Mouse (Mus musculus) kidney, postnatal 0 days (tissue): ENCODE measurements at regions not wholly inside any gene's neighbourhood (a gene's known extent, or its start where the extent isn't known, plus 50 kb on each side); places are given as distances from the start of the nearest gene placed in this dataset.
A peak's percentile ranks its signal among the peaks of the same experiment; 100 is the strongest.

Experiments
- ATAC-seq: fragments of 200-750 bp; cut with Nextera tagmentation; replicated peaks from 2 replicates; pipeline ENCODE4 v1.8.0; 2017; ENCODE audit warnings: low read depth, moderate number of reproducible peaks, moderate TSS enrichment, moderate library complexity; ENCODE audit not compliant: low FRiP score
- DNase-seq: peaks from one replicate; pipeline ENCODE4 v3.0.0-alpha.2; 2016; ENCODE audit warnings: low spot score
- H3K27ac ChIP-seq: fragments of 300-500 bp; sonication (generic); 2 replicates; pipeline ENCODE4 v1.5.1; 2014; ENCODE audit warnings: mild to moderate bottlenecking
- H3K27me3 ChIP-seq: fragments of 300-500 bp; sonication (generic); 2 replicates; pipeline ENCODE4 v1.6.1; 2014; ENCODE audit warnings: low read length, mixed read lengths; ENCODE audit not compliant: insufficient read depth
- H3K36me3 ChIP-seq: fragments of 300-500 bp; sonication (generic); 2 replicates; pipeline ENCODE4 v1.6.1; 2014; ENCODE audit warnings: low read length, mixed read lengths; ENCODE audit not compliant: insufficient read depth
- H3K4me1 ChIP-seq: fragments of 300-500 bp; sonication (generic); replicated peaks from 2 replicates; pipeline ENCODE4 v1.6.1; 2014; ENCODE audit warnings: antibody characterized with exemption, low read length, mixed read lengths; ENCODE audit not compliant: insufficient read depth
- H3K4me2 ChIP-seq: fragments of 300-500 bp; sonication (generic); 2 replicates; pipeline ENCODE4 v1.6.1; 2014; ENCODE audit warnings: mild to moderate bottlenecking, low read length, moderate library complexity, mixed read lengths
- H3K4me3 ChIP-seq: fragments of 300-500 bp; sonication (generic); replicated peaks from 2 replicates; pipeline ENCODE4 v1.5.1; 2014; ENCODE audit warnings: low read depth, low read length
- H3K9ac ChIP-seq: fragments of 300-500 bp; sonication (generic); 2 replicates; pipeline ENCODE4 v1.6.1; 2014; ENCODE audit warnings: low read depth, low read length
- H3K9me3 ChIP-seq: fragments of 300-500 bp; sonication (generic); replicated peaks from 2 replicates; pipeline ENCODE4 v1.6.1; 2016; ENCODE audit warnings: low read length, inconsistent platforms, mixed read lengths
- CTCF ChIP-seq: IDR thresholded peaks from 2 replicates; pipeline ENCODE4 v1.5.1; 2016; ENCODE audit warnings: antibody characterized with exemption, low read depth, mild to moderate bottlenecking, moderate library complexity
- WGBS: fragments of 180-500 bp; shearing (Covaris S2); extraction: QIAGEN DNeasy Blood & Tissue Kit; methylation state at CpG from one replicate; pipeline ENCODE4 v1.1.7; 2014; 5-methylcytosine and 5-hydroxymethylcytosine counted together

DNA sequence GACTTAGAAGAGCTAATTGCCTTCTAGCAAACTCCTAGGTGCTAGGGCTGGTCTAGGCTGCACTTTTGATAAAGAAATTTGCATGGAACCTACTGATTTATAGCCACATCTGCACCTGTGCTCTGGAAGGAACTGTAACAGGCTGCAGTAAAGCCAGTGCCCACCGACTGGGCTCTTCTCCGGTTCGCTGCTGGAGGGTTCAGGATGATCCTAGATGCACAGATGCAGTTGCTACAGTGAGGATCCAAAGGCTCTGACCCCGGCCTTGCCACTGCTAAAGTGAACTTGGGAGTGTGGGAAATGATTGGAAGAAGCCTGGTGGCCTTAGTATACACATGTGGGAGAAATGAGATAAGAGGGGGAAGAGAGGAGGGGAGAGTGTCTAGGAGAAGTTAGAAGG, 75.5 kb downstream of the Gas1 start:
- no peak for DNase-seq
- 42% methylated on average over 4 of the region's 4 CpGs for WGBS

DNA sequence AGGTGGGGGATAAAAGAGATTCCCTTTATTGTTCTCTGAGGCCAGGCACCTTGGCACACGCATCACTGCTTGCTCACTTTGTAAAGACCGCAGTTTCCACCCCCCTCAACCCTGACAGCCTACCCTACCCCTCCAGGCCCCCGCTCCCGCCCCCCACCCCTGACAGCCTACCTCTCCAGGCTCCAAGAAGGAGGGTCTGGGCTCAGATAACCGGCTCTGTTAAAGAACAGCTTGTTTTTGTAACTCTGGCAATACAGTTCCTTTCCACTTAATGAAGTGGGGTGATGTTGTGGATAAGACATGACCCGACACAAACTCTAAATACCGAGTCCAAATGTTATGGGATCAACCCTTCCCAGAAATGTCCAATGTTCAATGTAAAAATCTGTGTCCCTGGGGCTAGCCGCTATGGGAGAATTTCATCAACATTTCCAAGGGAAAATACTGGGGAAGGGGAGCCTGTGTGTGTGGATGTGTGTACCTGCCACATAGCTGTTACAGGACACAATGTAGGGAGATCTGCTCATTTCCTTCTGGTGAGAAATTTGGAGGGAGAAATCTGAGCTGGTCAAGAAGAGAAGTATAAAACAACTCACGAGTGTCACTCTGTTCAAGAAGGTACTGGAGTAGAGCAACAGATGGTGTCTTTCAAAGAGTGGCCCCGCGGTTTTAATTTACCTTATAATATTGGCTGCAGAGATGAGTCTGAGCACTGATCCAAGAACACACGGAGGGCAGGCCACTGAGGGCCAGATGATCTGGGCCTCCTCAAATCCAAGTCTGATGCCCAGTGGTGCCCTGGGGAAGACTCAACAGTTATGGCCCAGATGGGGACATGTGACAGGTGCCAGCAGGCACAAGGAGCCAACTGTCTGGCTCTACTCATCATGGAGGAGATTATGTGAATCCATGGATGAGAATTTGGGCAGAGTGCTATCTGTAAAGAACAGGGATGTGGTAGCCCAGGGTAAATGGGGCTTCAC, 76.7 kb downstream of the Gas1 start:
- Histone ChIP-seq H3K27ac (peak overlapping the region; percentile 62), H3K4me1 (peaks cover 7% of the 10 kb centered on the region), H3K9me3 (no peaks in the 10 kb centered on the region), H3K4me2 (peak overlapping the region; percentile 23), H3K9ac (no peak overlapping the region), H3K4me3 (no peak overlapping the region), H3K27me3 (no peaks in the 10 kb centered on the region), H3K36me3 (no peaks in the 10 kb centered on the region)
- TF ChIP-seq CTCF: no peak
- whole genome bisulfite sequencing: 21% methylated on average over 12 of the region's 12 CpGs
- peak; percentile 94 for DNase-seq
- peak; percentile 84 for ATAC-seq

More for the DNA sequence above, 75.5 kb downstream of the Gas1 start:
- ATAC-seq: no peak
- Histone ChIP-seq H3K9me3 (no peaks in the 10 kb centered on the region), H3K36me3 (no peaks in the 10 kb centered on the region), H3K4me1 (peaks cover 7% of the 10 kb centered on the region), H3K4me2 (no peak overlapping the region), H3K9ac (no peak overlapping the region), H3K27me3 (no peaks in the 10 kb centered on the region), H3K27ac (no peak overlapping the region), H3K4me3 (no peak overlapping the region)
- no peak for TF ChIP-seq CTCF

DNA sequence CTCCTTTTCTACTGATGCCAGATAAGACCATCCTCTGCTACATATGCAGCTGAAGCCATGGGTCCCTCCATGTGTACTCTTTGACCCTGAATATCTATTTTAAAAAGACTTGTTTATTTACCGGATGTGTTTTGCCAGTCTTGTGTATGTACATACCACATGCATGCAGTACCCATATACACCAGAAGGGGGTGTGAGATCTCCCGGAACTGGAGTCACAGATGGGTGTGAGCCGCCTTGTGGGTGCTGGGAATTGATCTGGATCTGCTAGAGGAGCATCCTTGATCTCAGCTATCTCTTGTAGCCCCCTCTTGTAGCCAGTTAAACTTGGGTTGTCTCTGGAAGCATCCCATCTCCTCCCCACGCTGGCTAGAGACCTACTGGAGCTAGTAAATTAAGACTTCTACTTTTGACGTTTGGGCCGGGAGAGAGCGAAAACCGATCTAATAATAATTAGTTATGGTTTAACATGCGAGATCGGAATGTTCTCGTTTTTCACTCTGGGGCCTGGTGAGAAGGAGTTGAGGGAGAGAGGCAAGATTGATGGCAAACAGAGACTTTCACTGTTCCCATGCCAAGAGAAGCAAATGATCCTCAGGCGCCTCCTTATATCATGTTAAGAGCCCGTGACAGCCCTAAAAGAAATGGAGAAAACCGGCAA, 77.6 kb downstream of the Gas1 start:
- H3K9ac ChIP-seq: no peak overlapping the region
- no peak overlapping the region for H3K4me3 ChIP-seq
- H3K27ac ChIP-seq: peak overlapping the region; percentile 62; the same call in 1 of the 2 replicates
- DNase-seq: peak; percentile 98
- H3K4me1 ChIP-seq: peaks cover 4% of the 10 kb centered on the region
- 25% methylated on average over 14 of the region's 14 CpGs for WGBS
- peak overlapping the region; percentile 23 for H3K4me2 ChIP-seq
- TF ChIP-seq CTCF: peak; percentile 69
- no peaks in the 10 kb centered on the region for H3K27me3 ChIP-seq
- no peaks in the 10 kb centered on the region for H3K36me3 ChIP-seq
- no peaks in the 10 kb centered on the region for H3K9me3 ChIP-seq
- ATAC-seq: peak; percentile 58; the same call in 1 of the 2 replicates

DNA sequence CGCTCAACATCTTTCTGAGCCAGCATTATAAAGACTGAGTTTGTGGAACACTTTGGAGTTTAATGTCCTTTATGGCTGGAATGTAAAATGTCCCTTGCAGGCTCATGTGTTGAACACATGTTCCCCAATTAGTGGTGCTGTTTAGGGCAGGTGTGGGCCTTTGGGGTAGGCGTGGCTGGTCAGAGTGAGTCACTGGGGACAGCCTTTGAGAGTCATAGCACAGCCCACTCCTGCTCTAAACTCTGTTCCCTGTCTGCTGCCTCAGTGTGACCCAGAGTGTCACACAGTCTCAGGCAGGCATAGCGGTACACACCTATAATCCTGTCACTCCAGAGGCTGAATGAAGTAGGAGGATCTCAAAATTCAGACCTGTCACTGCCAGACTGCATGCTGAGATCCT, 78.8 kb downstream of the Gas1 start:
- no peak overlapping the region for H3K27ac ChIP-seq
- ATAC-seq: no peak
- DNase-seq: no peak
- peaks cover 4% of the 10 kb centered on the region for H3K4me1 ChIP-seq
- H3K9ac ChIP-seq: no peak overlapping the region
- H3K9me3 ChIP-seq: no peaks in the 10 kb centered on the region
- no peaks in the 10 kb centered on the region for H3K36me3 ChIP-seq
- 86% methylated on average over 3 of the region's 3 CpGs for WGBS
- H3K4me3 ChIP-seq: no peak overlapping the region
- no peak overlapping the region for H3K4me2 ChIP-seq
- H3K27me3 ChIP-seq: no peaks in the 10 kb centered on the region
- TF ChIP-seq CTCF: no peak

DNA sequence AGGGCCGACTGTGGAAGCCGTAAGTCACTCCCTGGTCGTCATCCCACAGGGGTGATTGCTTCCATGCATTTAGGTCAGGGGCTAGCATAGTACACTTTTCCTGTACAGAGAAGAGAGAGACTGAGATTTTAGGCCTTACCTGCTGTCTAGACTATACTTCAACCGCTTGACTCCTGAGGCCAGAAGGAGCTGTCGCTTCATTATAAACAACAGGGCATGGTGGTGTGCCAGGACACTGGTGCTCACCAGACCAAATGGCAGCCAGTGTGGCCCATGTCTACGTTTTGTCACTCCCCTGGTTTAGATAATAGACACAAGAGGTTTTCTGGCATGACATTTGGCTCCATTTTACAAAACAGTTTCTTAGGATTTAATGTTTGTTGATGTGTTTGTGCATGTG, 79.4 kb downstream of the Gas1 start:
- 50% methylated on average over 6 of the region's 6 CpGs for WGBS
- no peak overlapping the region for H3K27ac ChIP-seq
- no peaks in the 10 kb centered on the region for H3K27me3 ChIP-seq
- no peak for DNase-seq
- no peaks in the 10 kb centered on the region for H3K36me3 ChIP-seq
- ATAC-seq: no peak
- no peak overlapping the region for H3K9ac ChIP-seq
- H3K4me2 ChIP-seq: no peak overlapping the region
- H3K4me1 ChIP-seq: peaks cover 4% of the 10 kb centered on the region
- TF ChIP-seq CTCF: no peak
- no peaks in the 10 kb centered on the region for H3K9me3 ChIP-seq
- H3K4me3 ChIP-seq: no peak overlapping the region

DNA sequence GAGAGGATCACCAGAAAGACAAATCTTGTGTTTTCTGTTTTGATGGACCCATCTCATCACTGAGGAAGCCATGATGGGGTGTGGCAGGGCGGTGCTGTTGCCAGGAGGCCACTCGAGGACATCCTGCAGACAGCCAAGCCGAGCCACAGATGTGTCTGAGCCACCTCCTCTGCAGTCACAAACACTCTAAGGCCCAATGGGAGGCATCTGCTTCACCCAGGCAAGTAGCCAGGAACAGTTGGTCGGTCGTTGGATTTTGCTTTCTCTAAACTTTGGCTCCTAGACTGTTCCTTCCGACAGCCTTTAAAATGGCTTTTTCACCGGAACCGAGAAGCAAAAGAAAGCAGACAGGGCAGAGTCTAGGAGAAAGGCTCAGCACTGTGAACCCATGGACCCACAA, 90.5 kb downstream of the Gas1 start:
- no peak for TF ChIP-seq CTCF

More for the DNA sequence above, 90.5 kb downstream of the Gas1 start:
- H3K27ac ChIP-seq: no peak overlapping the region
- H3K9ac ChIP-seq: no peak overlapping the region
- H3K4me1 ChIP-seq: no peaks in the 10 kb centered on the region
- H3K9me3 ChIP-seq: no peaks in the 10 kb centered on the region
- DNase-seq (no peak), ATAC-seq (no peak)
- 72% methylated on average over 8 of the region's 8 CpGs for WGBS
- no peaks in the 10 kb centered on the region for H3K36me3 ChIP-seq
- no peak overlapping the region for H3K4me3 ChIP-seq
- no peaks in the 10 kb centered on the region for H3K27me3 ChIP-seq
- no peak overlapping the region for H3K4me2 ChIP-seq
